Mouse (Mus musculus) lung, postnatal 14 days (tissue): ENCODE data around the gene Wipf1.

Source experiments
- DNase-seq: peaks from one replicate; pipeline ENCODE4 v3.0.0; 2021

Wipf1 gene

GRCm38 (mm10) chr2:73379656-73380055 lies 149.9 kb downstream of the Wipf1 start:
- no peak for DNase-seq
